ENCODE assay signal across 13 mouse cellular contexts in the genomic region with DNA sequence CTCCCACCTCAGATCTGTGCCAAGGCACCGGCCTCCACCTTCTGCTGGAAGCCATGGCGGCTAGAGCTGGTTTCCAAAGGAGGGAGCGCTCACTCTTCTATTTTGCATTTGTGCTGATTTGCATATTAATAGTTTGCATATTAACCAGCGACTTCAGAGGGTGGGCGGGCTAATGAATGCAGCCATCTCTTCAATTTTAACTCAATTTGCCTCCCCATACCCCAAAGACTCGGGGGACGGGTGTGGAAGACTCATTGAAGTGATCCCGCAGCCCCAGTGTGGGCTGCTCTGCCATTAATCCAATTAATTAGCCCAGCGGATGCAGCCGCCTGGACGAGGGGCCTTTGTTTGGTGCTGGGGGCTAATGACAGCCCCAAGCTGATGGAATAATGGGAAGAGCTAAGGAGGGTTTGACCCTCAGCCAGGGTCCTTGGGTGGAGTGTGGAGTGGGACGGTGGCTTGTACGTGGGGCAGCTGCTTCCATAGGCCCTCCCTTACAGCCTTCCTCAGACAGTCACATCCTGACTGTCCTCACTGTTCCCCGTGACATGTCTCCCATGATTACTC.
DNase-seq lines count a peak whose midpoint lies in the region; ATAC-seq and TF ChIP-seq lines count a peak whose summit lies in the region.
"Had no signal": no experiment of that assay in that cellular context is flagged by ENCODE, and none has a peak within 500 bp of the region (broad histone marks: within the 10 kb centered on the region; RNA-seq: fewer than 3 reads in every experiment).

No protein-coding gene starts in this region.

- no peak for TF ChIP-seq POLR2A in ES-Bruce4 (IDR thresholded peaks at IDR 0.05; ENCODE audit: insufficient read depth, low read length)
- no peak for TF ChIP-seq POLR2A in brain, embryonic 14.5 days (IDR thresholded peaks at IDR 0.05; ENCODE audit: borderline replicate concordance, extremely low read depth, insufficient read depth, insufficient read length, poor library complexity, severe bottlenecking)

- 0 out of 2 replicates have a peak overlapping the region, but pooled peaks have one; percentile 8 for H3K4me2 ChIP-seq in forebrain, postnatal 0 days (ENCODE audit: low read depth)
- peak overlapping the region; percentile 30 for H3K4me2 ChIP-seq in midbrain, embryonic 13.5 days (replicated peaks)
- H3K4me2 ChIP-seq: liver, embryonic 13.5 days had no signal

- H3K36me3 ChIP-seq in ES-Bruce4 (ENCODE audit: control insufficient read depth, insufficient read depth, low read length, poor library complexity, severe bottlenecking) = no peaks in the 10 kb centered on the region
- H3K36me3 ChIP-seq in forebrain, postnatal 0 days (ENCODE audit: insufficient read depth) = no peaks in the 10 kb centered on the region
- no peaks in the 10 kb centered on the region for H3K36me3 ChIP-seq in midbrain, embryonic 13.5 days
- H3K36me3 ChIP-seq: liver, embryonic 13.5 days had no signal

- H3K9me3 ChIP-seq in ES-Bruce4 (replicated peaks; ENCODE audit: control insufficient read depth, insufficient read depth, low read length, poor library complexity, severe bottlenecking) = no peaks in the 10 kb centered on the region
- no peaks in the 10 kb centered on the region for H3K9me3 ChIP-seq in forebrain, postnatal 0 days (ENCODE audit: low read length)
- H3K9me3 ChIP-seq in midbrain, embryonic 13.5 days = no peaks in the 10 kb centered on the region
- H3K9me3 ChIP-seq: liver, embryonic 13.5 days had no signal

- peak overlapping the region; percentile 35 for H3K4me3 ChIP-seq in ES-Bruce4 (ENCODE audit: low read depth, low read length)
- H3K4me3 ChIP-seq in forebrain, postnatal 0 days (ENCODE audit: low read depth, low read length) = no peak overlapping the region
- no peak overlapping the region for H3K4me3 ChIP-seq in midbrain, embryonic 13.5 days (replicated peaks)
- H3K4me3 ChIP-seq: liver, embryonic 13.5 days had no signal

- 6% methylated on average over 14 of the region's 14 CpGs for WGBS in forebrain, postnatal 0 days
- WGBS in midbrain, embryonic 13.5 days = 5% methylated on average over 14 of the region's 14 CpGs

- H3K4me1 ChIP-seq in ES-Bruce4 (ENCODE audit: control insufficient read depth, insufficient read depth, low read length) = peaks cover 2% of the 10 kb centered on the region
- H3K4me1 ChIP-seq in forebrain, postnatal 0 days (ENCODE audit: insufficient read depth) = peaks cover 13% of the 10 kb centered on the region
- peaks cover 23% of the 10 kb centered on the region for H3K4me1 ChIP-seq in midbrain, embryonic 13.5 days (replicated peaks)
- H3K4me1 ChIP-seq: liver, embryonic 13.5 days had no signal

- no peak overlapping the region for H3K9ac ChIP-seq in ES-Bruce4 (ENCODE audit: low read depth, poor library complexity, severe bottlenecking)
- H3K9ac ChIP-seq in forebrain, postnatal 0 days = no peak overlapping the region
- H3K9ac ChIP-seq in midbrain, embryonic 13.5 days (replicated peaks) = no peak overlapping the region
- H3K9ac ChIP-seq: liver, embryonic 13.5 days had no signal

- ATAC-seq in forebrain, postnatal 0 days = peak; percentile 82
- ATAC-seq in midbrain, embryonic 13.5 days = peak; percentile 89

- no peak for TF ChIP-seq CTCF in ES-Bruce4 (IDR thresholded peaks at IDR 0.05; ENCODE audit: low read depth, low read length)
- no peak for TF ChIP-seq CTCF in brain, embryonic 14.5 days (IDR thresholded peaks at IDR 0.05; ENCODE audit: borderline replicate concordance, extremely low read depth, insufficient read depth, insufficient read length)
- no peak for TF ChIP-seq CTCF in forebrain, postnatal 0 days (IDR thresholded peaks at IDR 0.05; ENCODE audit: low read depth)

- H3K27me3 ChIP-seq in ES-Bruce4 (ENCODE audit: control insufficient read depth, insufficient read depth, low read length, poor library complexity, severe bottlenecking) = no peaks in the 10 kb centered on the region
- H3K27me3 ChIP-seq in forebrain, postnatal 0 days (ENCODE audit: insufficient read depth, low read length) = no peaks in the 10 kb centered on the region
- peaks cover 30% of the 10 kb centered on the region for H3K27me3 ChIP-seq in midbrain, embryonic 13.5 days

- no peak for TF ChIP-seq EP300 in ES-Bruce4 (IDR thresholded peaks at IDR 0.05; ENCODE audit: insufficient read depth, low read depth, low read length)

- peak; percentile 96 for DNase-seq in brain, embryonic 14.5 days (ENCODE audit: low read depth)
- DNase-seq in forebrain, postnatal 0 days = peak; percentile 66
- no peak for DNase-seq in lung, postnatal 14 days
- no peak for DNase-seq in thymus, postnatal 25 days
- no peak for DNase-seq in urinary bladder, postnatal 14 days (ENCODE audit: low spot score)
- no peak for DNase-seq in lung, adult 18-20 months
- DNase-seq: adrenal gland, postnatal 36 days; cerebellum, adult 9-10 months; gastrocnemius, postnatal 10 days; liver, embryonic 13.5 days had no signal

- H3K27ac ChIP-seq in ES-Bruce4 (ENCODE audit: insufficient read depth, low read length) = no peak overlapping the region
- peak overlapping the region; percentile 79 for H3K27ac ChIP-seq in forebrain, postnatal 0 days (ENCODE audit: low read depth, low read length)
- H3K27ac ChIP-seq in midbrain, embryonic 13.5 days = peak overlapping the region; percentile 84
- H3K27ac ChIP-seq: liver, embryonic 13.5 days; macrophage had no signal

Comparison
In these comparisons a context has a peak if more than half of its experiments do, and no peak if none do; other contexts are left out.
1. DNase-seq: peak in brain, embryonic 14.5 days (single experiment) and forebrain, postnatal 0 days (single experiment); none in lung, postnatal 14 days (single experiment), thymus, postnatal 25 days (single experiment), urinary bladder, postnatal 14 days (single experiment) and lung, adult 18-20 months (0 of 2).